Mouse (Mus musculus) heart, adult 18-20 months (tissue): ENCODE data around the gene Adam22. TPM values are rescaled to one million over a fixed set of nuclear protein-coding genes. Genes with fewer than 3 reads are reported as not detected.
A peak's percentile ranks its signal among the peaks of the same experiment; 100 is the strongest.
"Not testable (repeated sequence)": the region's sequence is repeated elsewhere in the genome, so short reads cannot be mapped to it uniquely, and the experiment has no call there.

Experiments
- DNase-seq, 2 experiments: peaks; one replicate each; pipeline ENCODE4 v3.0.0; 2021 to 2022; ENCODE audit warnings: mixed read lengths in 1 of 2
- total RNA-seq, 2 experiments: library from RNA; stranded (reverse); gene quantifications; 2 replicates each; pipeline ENCODE4 v1.2.3; 2021

Adam22 gene
- total RNA-seq, 2 experiments from 2014 or later: 5.1 to 5.7 TPM

DNA sequence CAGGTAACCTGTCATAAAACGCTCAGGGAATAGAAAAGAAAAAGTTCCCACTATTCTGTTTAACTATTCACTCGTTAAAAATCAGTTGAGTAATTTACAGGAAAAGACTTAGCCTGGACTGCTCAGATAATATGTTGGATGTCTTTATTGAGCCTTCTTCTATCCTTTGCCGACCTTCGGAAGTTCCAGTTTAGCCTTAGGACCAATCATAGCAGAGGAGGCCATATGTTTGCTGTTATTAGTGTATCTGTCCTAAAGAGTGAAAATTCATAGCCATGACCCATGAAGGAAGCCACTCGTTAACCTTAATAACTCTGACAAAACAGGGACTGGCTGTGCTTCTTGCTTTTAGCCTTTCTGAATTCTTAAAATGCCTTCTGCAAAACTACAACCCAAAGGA is 41.3 kb downstream of the Adam22 start:
- DNase-seq: no peak

DNA sequence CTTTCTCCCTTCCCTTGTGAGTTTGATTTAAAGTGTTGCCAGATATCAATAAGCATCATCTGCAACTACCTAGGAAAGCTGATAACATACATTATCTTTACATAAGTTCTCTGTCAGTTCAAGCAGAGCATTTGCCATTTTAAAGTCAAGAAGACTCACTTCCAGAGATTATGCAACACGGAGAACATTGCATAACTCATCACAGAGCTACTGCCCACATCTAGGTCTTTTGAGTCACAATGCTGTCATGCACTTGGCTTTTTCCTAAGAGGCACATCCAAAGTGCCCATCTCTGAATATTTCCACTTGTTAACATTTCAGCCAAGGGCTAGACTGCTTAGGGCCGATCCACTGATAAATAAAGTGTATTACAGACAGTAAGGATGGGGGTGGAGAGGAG is 55.6 kb downstream of the Adam22 start:
- peak; percentile 31 to 35 for DNase-seq

DNA sequence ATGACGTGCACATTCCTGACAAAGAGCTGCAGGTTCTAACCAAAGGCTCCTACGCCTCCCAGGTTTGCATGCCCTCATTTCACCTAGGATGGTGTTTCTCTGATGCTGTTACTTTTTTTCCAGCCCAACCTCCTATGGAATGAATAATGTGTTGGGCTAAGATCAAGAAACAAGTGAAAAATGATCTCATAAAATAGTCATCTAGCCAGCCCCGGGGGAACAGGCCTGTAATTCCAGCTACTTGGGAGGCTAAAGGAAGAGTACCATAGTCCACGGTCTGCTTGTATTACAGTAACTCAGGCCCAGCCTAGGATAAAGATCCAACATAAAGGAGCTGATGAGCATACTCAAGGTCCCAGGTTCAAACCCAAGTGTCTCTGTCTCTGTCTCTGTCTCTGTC is 57.1 kb downstream of the Adam22 start:
- DNase-seq: peak in 1 of 2 experiments; percentile 16

DNA sequence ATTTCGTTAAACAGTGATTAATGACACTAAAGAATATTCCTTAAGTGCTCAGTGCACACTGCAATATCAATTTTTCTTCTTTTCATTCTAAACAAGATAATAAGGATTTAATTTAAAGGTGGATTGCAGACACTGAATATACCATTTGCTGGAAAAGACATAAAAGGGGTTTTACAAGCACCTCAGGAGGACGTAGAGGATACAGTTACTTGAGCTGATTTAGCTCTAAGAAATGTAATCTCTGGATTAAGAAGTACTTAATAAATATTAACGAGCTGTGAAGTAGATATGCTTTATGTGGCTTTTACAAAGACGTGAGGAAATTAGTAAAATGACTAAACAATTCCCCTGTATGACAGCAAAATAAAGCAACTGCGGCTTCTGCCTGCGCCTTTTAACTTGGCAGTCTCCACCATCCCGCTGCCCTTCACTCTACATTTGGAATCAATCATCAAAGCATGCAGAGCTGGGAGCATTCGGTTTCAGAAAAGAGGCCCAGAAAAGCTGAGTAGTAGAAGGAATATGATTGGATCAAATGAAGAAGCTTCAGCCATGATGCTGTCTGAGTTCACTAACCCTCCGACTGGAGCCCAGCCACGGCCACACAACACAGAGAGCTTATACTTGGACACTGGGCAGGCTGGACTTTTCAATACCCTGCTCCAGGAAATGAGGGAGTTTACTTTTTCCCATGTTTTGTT is 70.1 kb downstream of the Adam22 start:
- DNase-seq: no peak

DNA sequence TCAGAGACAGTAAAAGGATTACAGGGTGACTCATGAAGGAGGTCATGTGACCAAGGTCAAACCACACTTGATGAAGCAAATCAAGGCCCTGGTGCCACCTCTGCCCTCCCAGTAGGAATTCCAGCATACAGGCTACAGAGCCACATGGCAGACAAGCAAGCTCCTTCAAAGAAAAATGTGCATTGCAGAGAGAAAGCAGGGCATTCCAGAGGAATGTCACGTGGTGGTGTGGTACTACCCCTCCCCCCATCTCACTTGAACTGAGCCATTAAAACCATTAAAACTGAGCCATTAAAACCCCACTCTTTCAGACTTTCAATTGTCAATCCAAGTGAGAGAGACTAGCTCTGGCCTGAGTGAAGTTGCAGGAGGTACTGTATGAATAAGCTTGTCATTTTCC is 74.7 kb downstream of the Adam22 start:
- no peak for DNase-seq

DNA sequence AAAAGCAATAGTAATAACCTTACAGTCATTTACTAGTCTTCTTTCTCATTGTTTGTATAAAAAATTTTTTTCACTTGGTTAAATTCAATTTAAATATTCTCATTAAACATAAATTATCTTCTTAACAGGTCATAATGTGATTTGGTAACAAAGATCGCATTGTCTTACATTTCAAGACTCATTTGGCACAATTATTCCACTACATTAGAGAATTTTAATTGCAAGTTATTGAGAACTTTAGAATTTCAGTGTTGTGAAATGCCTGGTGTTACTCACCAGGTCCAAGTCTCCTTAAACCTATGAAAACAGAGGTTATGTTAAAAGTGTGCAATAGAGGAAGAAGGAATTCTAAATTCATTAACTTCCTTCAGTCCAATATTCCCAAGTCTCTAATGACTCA is 76.5 kb downstream of the Adam22 start:
- no peak for DNase-seq

DNA sequence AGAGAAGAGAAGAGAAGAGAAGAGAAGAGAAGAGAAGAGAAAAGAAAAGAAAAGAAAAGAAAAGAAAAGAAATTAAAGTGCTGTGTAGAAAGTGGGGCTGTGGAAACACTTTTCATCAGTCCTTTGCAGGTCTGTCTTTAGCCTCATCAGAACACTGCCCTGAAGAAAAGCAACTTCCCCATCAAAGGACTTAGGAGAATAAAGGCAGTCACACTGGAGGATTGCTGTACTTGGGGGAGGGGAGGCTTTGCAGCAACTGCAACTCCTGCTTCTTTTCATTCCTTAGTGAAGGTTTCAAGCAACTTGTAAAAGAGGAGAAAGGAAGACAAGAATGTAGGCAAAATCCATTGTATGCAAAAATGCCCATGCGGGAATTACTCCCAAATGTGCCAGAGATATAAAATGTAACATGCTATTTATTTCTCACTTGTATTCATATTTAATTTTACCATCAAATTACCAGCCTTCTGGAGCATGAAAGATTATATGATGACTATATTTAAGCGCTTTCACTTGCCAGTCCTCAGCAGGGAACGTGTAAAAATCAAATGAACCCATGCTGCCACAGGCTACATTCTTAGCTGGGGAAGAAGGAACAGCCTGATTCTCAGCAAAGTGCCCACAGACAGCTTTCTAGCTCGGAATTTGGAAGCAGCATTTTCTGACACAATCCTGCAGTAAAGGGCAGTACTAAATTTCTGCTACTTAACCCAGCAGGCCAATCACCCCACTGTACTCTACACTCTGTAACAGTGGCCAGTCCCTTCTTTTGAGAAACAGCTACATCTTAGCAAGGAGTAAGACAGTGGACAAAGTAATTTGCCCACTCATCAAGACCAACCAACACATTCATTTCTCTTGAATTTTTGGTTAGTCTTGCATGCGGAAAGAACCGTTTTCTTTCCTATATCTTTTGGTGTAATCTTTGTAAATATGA is 78.0 kb downstream of the Adam22 start:
- no peak for DNase-seq

DNA sequence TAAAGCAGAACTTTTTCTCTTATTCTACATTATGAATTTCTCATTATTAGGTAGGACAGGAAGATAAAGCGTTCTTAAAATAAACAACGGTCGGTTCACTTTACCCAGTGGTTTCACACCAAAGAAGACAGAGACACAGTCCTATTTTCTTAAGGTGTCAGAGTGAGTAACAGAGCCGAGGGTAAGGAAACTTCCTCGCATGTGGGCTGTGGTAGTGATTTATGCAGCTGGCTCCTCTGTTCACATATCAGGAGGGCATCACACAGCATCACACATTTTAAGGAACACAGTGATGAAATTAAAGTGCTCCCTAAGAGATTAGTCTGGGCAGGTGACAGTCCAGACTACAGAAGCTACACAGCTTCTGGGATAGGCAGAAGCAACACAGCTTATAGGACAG is 83.8 kb downstream of the Adam22 start:
- DNase-seq: no peak

DNA sequence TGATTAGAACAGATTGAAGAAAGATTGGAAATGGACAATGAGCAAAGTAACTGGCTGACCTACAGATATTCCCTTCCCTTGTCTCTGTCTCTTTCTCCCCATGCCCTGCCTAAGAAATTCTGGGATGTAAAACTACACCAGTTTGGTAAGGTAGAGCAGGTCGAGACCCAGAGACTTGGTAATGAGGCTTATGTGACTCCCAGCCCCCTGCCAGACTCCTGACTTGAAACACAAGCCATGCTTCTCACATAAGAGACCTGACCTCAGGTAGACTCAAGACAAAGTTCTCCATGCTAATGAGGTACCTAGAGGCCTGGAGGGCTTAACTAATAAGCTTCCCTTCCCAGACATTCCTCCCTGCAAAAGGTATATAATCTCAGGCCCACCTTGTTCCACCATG is 91.8 kb downstream of the Adam22 start:
- no peak for DNase-seq

DNA sequence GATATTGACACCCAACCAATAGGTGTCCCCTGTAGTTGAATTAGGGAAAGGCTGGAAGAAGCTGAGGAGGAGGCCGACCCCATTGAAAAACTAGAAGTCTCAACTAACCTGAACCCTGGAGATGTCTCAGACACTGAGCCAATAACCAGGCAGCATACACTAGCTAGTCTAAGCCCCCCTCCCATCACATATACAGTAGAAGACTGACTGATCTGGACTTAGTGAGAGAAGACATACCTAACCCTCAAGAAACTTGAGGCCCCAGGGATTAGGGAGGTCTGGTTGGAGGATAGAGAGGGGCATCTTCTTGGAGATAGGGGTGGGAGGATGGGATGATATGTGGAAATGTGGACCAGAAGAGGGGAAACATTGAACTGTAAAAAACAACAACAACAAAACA is 110.6 kb downstream of the Adam22 start:
- DNase-seq: no peak

DNA sequence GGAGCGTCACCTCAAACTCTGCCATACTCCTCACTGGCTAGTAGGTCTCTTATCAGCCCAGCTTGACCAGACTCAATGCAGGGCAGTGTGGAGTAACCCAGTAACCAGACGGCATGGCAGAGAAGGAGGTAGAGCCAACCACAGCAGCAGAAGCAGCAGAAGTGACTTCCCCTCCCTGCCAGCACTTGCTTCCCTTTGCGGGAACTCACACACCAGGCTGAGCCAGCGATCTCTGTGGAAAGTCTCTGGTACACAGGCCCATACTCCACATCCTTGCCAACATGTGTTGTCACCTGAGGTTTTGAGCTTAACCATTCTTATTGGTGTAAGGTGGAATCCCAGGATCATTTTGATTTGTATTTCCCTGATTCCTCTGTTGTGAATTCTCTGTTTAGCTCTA is 111.5 kb downstream of the Adam22 start:
- no peak for DNase-seq

DNA sequence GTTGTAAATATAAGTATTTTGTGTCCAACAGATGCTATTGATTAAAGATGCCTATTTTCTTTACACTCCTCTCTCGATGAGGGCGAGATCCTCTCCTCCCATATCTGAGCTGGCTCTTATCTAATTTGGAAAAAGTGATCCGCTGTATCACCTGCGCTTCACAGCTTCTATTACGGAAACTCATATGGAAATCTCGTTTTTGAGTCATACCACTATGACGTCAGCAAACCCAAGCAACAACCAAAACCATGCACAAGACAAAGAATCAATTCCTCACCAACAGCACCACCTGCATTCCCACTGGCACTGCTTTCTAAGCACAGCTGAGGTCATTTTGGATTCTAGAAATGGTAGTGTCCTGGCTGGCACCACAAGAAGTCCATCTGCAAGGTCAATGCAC is 123.3 kb downstream of the Adam22 start:
- DNase-seq: no peak

DNA sequence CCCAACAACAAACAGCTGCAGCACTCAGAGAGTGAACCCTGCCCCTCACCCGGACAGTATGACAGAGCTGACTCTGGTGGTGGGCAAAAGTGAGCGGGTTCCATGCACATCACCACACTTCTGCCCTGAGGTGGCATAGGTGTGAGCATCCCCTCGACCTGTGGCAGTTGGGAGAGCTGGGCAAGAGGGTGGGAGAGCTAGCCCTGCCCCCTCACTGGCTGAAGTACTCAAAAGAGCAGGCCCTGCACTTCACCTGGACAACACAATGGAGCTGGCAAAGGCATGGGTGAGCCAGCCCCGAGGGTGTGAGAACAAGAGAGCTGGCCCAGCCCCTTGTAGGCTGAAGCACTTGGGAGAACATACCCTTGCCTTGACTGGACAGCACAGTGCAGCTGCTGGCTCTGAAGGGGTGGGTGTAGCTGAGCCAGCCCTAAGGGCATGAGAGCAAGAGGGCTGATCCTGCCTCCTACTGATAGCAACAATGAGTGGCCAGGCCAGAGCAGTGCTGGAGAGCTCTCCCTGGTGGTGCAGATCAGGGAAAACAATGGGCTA is 124.8 kb downstream of the Adam22 start:
- no peak for DNase-seq

DNA sequence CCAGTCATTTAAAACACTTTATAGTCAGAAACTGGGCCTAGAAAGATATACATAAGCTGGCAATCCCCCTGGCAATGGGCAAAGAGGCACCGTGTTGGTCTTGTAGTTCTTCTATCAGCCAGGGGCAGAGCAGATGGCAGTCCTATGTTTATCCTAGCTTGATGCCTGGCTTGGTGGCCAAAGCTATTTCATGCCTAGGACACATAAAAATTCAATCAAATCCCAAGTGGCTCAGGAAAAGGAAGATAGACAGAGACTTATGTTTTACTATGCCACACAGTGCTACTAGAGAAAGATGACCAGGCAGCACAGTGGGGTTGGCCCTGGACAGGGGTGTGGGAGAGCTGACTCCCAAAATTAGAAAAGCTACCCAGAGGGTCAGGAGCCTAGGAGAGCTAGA is 125.3 kb downstream of the Adam22 start:
- DNase-seq: no peak

DNA sequence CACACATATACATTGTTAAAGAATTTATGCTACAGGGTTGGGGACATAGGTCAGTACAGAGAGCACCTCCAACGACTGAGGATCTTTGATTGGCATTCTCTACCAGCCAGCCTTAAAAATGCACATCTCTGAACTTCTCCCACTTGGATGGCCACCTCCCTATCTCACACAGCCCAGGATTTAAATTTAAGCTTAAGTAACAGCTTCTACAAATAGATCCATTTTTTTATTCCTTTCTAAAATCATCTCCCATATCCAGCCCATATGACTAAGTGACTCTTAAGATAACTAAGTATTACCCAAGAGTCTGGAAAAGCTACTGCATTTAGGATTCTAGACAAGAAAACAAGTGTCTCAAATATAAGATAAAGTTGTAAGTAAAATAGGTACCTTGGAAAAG is 140.9 kb downstream of the Adam22 start:
- no peak for DNase-seq

DNA sequence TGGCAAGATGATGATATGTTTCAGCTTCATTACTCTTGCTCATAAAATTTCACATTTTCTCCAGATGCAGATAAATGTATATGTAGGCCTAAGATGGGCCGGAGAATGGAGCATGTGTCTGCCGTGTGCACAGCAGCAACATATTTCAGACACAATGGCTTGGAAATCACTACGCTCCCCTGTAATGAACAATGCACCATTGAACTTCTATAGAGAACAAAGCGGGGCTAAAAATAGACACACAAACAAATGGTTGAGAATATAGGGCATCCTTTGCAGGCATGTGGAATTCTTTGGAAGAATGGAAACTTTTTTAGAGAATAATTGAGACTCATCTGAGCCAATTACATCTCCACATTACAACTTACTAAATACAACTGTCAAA is 143.6 kb downstream of the Adam22 start:
- no peak for DNase-seq

DNA sequence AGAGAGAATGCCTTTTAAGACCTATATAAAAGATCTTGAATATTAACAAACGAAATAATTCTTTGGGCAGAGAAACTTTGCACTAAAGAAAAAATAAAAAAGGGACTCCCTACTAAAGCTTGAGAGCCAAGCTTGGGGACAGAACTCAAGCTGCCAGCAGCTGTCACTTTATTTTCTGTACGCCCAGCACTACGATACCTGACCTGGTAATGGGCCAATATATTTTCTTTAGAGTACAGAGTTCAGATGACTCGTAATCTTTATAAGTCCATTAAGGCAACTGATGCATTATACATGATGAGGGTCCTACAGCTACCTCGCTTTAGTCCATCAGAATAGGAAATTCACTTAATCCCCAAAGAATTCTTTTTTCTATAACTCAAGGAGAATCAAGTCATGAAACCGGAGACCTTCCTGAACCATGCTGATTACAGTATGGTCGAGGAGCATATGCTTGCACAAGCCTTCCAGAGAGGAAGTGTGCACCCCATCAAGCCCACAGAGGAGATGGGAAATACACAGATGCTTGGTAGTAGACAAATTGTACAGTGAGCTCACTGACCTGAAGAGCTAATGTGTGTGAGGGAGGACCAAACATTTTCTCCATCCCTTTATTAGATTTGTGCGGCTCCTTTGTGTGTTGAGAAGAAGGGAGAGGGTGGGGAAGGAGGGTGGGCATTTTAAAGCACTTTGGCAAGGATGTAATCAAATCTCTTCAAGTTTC is 144.2 kb downstream of the Adam22 start:
- no peak for DNase-seq

DNA sequence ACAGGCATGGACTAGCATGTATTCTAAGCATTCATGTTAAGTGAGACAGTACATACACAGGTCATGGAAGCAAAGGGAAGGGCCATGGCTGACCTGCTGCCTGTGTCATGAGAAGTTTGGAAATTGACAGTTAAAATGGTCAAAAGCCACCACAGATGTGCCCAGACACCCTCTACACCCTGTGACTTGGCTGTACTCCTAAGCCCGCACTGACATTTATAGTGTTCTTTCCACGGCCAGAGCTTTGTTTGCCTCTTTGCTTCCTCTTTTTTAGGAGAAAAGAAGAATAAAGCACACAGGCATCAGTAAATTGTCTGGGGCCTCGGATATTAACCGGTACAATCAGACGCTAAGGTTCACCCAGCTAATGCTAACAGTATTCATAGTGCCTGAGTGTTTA is 146.3 kb downstream of the Adam22 start:
- DNase-seq: peak in 1 of 2 experiments; percentile 21

DNA sequence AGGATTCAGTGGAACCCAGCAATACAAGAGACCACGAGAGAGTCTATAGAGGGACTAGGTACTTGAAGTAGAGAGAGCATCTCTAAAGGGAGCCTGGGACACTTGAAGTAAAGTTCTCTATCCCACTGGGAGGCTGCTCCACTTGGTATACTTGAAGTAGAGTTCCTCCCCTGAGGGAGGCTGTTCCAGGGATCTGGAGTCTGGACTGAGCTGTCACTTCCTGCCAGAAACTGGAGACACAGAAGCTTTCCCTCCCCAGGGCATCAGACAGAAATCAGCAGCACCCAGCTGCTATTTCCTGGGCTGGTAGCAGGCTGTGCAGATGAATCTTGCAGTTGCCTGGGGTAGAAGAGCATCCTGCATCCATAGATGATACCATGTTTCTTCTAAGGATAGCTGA is 152.1 kb downstream of the Adam22 start:
- DNase-seq: peak in 1 of 2 experiments; percentile 27

DNA sequence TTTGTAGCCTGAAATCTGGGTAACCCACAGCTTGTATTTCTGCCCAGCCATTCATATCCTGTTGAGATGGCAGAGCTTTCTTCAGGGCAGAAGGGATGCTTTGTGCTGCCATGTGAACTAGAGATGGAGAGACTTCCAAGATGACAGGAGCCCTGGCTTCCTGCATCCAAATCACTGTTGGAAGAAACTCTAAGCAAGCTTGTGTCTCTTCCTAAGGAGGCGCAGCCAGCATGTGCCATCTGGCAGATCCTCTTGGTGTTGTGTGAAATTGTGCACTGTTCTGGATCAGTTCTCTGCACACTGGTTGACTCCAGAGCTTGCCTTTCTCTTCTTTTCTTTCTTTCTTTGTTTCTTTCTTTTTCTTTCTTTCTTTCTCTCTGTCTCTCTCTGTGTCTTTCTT is 183.0 kb downstream of the Adam22 start:
- not testable (repeated sequence) for DNase-seq

DNA sequence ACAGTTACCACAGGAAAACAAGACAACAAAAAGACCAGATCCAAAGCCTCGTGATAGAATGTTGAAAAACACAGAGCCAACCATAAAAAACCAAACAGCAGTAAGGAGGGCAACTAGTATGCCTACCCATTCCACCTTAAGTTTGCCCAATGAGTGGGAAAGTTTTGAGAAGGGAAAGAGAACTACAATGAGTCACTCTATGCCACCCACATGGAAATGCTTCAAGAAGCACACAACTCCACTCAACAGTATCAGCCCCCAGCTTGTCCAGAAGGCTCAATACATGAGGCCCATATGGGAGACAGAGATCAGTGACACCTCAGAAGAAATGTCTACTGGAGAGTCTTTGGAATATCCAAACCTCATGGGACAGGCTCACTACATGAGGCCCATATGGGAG is 187.3 kb downstream of the Adam22 start:
- DNase-seq: no peak

DNA sequence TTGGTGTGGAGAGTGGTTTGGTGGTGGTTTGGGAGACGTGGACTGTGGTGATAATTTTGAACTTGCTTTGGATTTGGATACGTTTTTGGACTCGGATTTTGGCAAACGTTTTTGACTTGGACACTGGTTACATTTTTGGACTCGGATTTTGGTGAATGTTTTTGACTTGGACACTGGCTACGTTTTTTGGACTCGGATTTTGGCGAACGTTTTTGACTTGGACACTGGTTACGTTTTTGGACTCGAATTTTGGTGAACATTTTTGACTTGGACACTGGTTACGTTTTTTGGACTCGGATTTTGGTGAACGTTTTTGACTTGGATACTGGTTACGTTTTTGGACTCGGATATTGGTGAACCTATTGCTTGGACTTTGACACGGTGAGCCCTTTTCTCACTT is 189.8 kb downstream of the Adam22 start:
- DNase-seq: no peak

DNA sequence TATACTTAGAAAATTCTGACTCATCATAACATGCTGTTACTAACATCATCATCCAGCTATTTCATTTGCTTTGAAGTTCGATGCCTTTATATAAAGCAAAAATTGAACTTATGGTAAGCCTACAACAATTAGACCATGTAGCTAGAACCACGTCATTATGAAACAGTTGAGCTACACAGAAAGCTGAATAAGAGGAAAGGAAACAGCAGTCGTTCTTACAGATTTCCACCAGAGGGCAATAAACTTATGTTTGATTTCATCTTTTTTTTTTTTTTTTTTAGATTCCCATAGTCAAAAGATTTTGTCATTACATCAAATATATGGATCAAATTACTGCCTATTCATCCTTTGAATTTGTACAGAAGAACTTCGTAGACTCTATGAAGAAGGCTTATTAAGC is 203.2 kb downstream of the Adam22 start:
- no peak for DNase-seq
